Mouse (Mus musculus) intestine, postnatal 0 days (tissue): ENCODE measurements around the gene Il12rb1. TPM values are rescaled to one million over a fixed set of nuclear protein-coding genes. Genes with fewer than 3 reads are reported as not detected.

ENCODE experiments used
- ATAC-seq: fragments of 200-750 bp; cut with Nextera tagmentation; 2 replicates; pipeline ENCODE4 v1.8.0; 2017; ENCODE audit warnings: mild to moderate bottlenecking, moderate TSS enrichment, moderate library complexity
- H3K27ac ChIP-seq: fragments of 300-500 bp; sonication (generic); 2 replicates; pipeline ENCODE4 v1.5.1; 2014; ENCODE audit warnings: mild to moderate bottlenecking, low read depth, low read length, moderate library complexity
- H3K27me3 ChIP-seq: fragments of 300-500 bp; sonication (generic); replicated peaks from 2 replicates; pipeline ENCODE4 v1.6.1; 2014; ENCODE audit warnings: low read length, mixed read lengths; ENCODE audit not compliant: control insufficient read depth, insufficient read depth
- H3K36me3 ChIP-seq: fragments of 300-500 bp; sonication (generic); 2 replicates; pipeline ENCODE4 v1.6.1; 2014; ENCODE audit warnings: mild to moderate bottlenecking, moderate library complexity; ENCODE audit not compliant: control insufficient read depth, insufficient read depth
- H3K4me1 ChIP-seq: fragments of 300-500 bp; sonication (generic); replicated peaks from 2 replicates; pipeline ENCODE4 v1.6.1; 2014; ENCODE audit warnings: antibody characterized with exemption, low read length, mixed read lengths; ENCODE audit not compliant: control insufficient read depth, insufficient read depth
- H3K4me2 ChIP-seq: fragments of 300-500 bp; sonication (generic); replicated peaks from 2 replicates; pipeline ENCODE4 v1.6.1; 2014; ENCODE audit warnings: low read depth, mild to moderate bottlenecking, moderate library complexity
- H3K4me3 ChIP-seq: fragments of 300-500 bp; sonication (generic); 2 replicates; pipeline ENCODE4 v1.5.1; 2014; ENCODE audit warnings: low read depth, low read length
- H3K9ac ChIP-seq: fragments of 300-500 bp; sonication (generic); 2 replicates; pipeline ENCODE4 v1.6.1; 2014; ENCODE audit warnings: mild to moderate bottlenecking, low read depth, low read length
- H3K9me3 ChIP-seq: fragments of 300-500 bp; sonication (generic); 2 replicates; pipeline ENCODE4 v1.6.1; 2016; ENCODE audit warnings: mixed run types; ENCODE audit not compliant: control insufficient read depth
- CTCF ChIP-seq: sonication (generic); IDR thresholded peaks from 2 replicates; pipeline ENCODE4 v1.5.1; 2016; ENCODE audit warnings: low read depth, mild to moderate bottlenecking, control low read depth, antibody characterized with exemption, moderate library complexity
- WGBS: fragments of 180-500 bp; shearing (Covaris S2); extraction: QIAGEN DNeasy Blood & Tissue Kit; methylation state at CpG from one replicate; pipeline ENCODE4 v1.1.7; 2014; 5-methylcytosine and 5-hydroxymethylcytosine counted together
- polyA plus RNA-seq: library from polyadenylated mRNA; unstranded; fragments of >200 nt; fragmentation: Nextera tagmentation; extraction: Ambion mirVana; gene quantifications from 2 replicates; pipeline ENCODE4 v1.2.1, GENCODE M21; 2015

The Il12rb1 gene
- polyA plus RNA-seq, 1 experiment from 2014 or later = 0.29 TPM

- ATAC-seq = no peak
- no peak for TF ChIP-seq CTCF
- 0 out of 2 replicates have a peak overlapping the region, but pooled peaks have one; percentile 7 for H3K9ac ChIP-seq
- WGBS = under 1% methylated on average over 46 of the region's 46 CpGs
- H3K36me3 ChIP-seq = peaks cover 8% of the 10 kb centered on the region; the same call in 1 of the 2 replicates
- H3K27me3 ChIP-seq = peaks cover 38% of the 10 kb centered on the region
- H3K27ac ChIP-seq = no peak overlapping the region
- H3K4me3 ChIP-seq = peak overlapping the region; percentile 33
- H3K4me1 ChIP-seq = peaks cover 13% of the 10 kb centered on the region
- H3K4me2 ChIP-seq = peak overlapping the region; percentile 67
- no peaks in the 10 kb centered on the region for H3K9me3 ChIP-seq
Measured at GRCm38 (mm10) chr8:70863956-70864711, 55.9 kb downstream of the Il12rb1 start.

DNA sequence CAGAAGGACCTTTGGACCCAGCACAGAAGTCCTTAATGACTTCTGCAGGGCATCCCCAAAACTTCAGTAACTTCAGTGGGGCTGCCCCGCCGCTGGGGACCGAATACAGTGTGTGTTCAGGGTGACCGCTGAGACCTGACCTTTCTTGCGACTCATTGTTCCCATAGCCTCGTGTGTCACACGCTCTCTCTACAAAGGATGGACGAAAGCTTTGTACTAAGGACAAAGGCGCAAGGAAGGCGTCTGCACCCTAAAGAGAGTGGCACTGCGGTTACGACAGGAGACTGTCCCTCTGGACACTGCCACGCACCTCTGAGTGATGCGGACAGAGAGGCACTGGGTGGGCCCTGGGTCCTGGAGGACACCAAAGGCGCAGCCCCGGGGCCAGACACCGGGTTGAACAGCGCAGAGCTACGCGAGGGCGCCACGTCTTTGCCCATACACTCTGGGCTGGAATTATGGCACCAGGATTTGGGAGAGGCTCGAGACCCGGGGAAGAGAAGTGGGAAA lies 56.5 kb downstream of the Il12rb1 start:
- H3K4me2 ChIP-seq = peak overlapping the region; percentile 67
- peak overlapping the region; percentile 7; the same call in 1 of the 2 replicates for H3K9ac ChIP-seq
- peak overlapping the region; percentile 51 for H3K4me3 ChIP-seq
- no peak overlapping the region for H3K27ac ChIP-seq
- TF ChIP-seq CTCF = no peak
- peaks cover 38% of the 10 kb centered on the region for H3K27me3 ChIP-seq
- peaks cover 8% of the 10 kb centered on the region; the same call in 1 of the 2 replicates for H3K36me3 ChIP-seq
- 5% methylated on average over 24 of the region's 24 CpGs for WGBS
- no peaks in the 10 kb centered on the region for H3K9me3 ChIP-seq
- H3K4me1 ChIP-seq = peaks cover 13% of the 10 kb centered on the region
- ATAC-seq = no peak

DNA sequence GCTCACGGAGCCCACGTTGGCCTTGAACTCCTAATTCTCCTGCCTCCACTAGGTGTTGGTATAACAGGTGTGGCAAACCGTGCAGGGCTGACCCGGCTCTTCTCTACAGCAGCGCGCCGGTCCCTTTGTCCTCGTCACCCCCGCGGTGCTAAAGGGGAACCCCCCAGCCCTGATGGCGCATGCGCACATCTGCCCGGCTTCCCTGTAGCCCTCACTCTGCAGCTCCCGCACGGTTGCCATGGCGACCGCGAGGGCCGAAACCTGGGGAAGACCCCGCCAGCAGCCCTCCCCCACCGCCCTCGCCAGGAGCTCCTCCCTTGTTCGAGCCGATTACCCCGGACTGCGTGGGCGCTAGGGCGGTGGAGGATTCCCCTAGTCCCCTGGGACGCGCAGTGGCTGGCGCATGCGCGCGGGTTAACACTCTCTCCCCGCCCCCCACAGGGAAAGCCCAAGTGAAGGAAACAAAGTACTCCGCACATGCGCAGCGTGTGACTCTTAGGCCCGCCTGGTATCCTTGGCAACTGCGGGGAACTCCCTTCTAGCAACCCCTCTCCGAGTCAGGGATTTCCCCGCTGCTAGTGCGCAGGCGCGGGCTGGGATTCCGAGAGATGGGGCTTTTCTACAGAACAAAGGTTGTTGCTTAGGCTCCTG lies 57.2 kb downstream of the Il12rb1 start:
- peaks cover 38% of the 10 kb centered on the region for H3K27me3 ChIP-seq
- H3K4me3 ChIP-seq = peak overlapping the region; percentile 51
- peaks cover 13% of the 10 kb centered on the region for H3K4me1 ChIP-seq
- peak overlapping the region; percentile 37; the same call in 1 of the 2 replicates for H3K9ac ChIP-seq
- peak overlapping the region; percentile 67 for H3K4me2 ChIP-seq
- 0% methylated on average over 46 of the region's 46 CpGs for WGBS
- peaks cover 8% of the 10 kb centered on the region; the same call in 1 of the 2 replicates for H3K36me3 ChIP-seq
- no peaks in the 10 kb centered on the region for H3K9me3 ChIP-seq
- no peak for TF ChIP-seq CTCF
- peak; percentile 89 for ATAC-seq
- no peak overlapping the region for H3K27ac ChIP-seq

- H3K4me2 ChIP-seq = peak overlapping the region; percentile 67
- H3K27ac ChIP-seq = no peak overlapping the region
- H3K4me1 ChIP-seq = peaks cover 13% of the 10 kb centered on the region
- peak overlapping the region; percentile 51 for H3K4me3 ChIP-seq
- WGBS = 4% methylated on average over 12 of the region's 12 CpGs
- no peaks in the 10 kb centered on the region for H3K9me3 ChIP-seq
- peaks cover 8% of the 10 kb centered on the region; the same call in 1 of the 2 replicates for H3K36me3 ChIP-seq
- peaks cover 38% of the 10 kb centered on the region for H3K27me3 ChIP-seq
- no peak overlapping the region for H3K9ac ChIP-seq
- peak; percentile 11; the same call in 1 of the 2 replicates for ATAC-seq
- no peak; the same call in 1 of the 2 replicates for TF ChIP-seq CTCF
Measured at GRCm38 (mm10) chr8:70866001-70866520, 57.8 kb downstream of the Il12rb1 start.

DNA sequence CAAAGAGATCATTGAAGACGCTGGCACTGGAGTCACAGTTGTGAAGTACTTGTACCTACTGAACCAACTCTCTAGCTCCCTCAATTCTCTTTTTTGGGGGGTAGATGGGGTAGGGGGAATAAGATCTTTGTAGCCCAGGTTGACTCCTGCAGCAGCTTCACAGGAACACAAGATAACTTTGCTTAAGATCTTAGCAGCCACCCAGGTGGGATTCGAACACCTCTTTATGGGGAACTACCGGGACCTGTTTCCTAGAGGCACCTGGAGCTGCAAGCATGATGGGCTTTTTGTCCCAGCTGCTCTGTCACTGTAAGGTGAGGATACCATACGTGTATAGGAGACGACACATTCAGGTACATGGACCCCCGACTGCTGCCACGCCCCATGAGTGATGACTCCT lies 58.3 kb downstream of the Il12rb1 start:
- Histone ChIP-seq H3K27ac (no peak overlapping the region), H3K4me3 (no peak overlapping the region), H3K4me1 (peaks cover 13% of the 10 kb centered on the region), H3K4me2 (no peak overlapping the region; the same call in 1 of the 2 replicates), H3K27me3 (peaks cover 35% of the 10 kb centered on the region), H3K36me3 (peaks cover 8% of the 10 kb centered on the region; the same call in 1 of the 2 replicates), H3K9ac (no peak overlapping the region), H3K9me3 (no peaks in the 10 kb centered on the region)
- TF ChIP-seq CTCF = no peak
- ATAC-seq = no peak
- WGBS = 81% methylated on average over 7 of the region's 7 CpGs
